Mouse (Mus musculus) liver, adult 2 months (tissue): ENCODE measurements around the gene Vbp1. TPM values are rescaled to one million over a fixed set of nuclear protein-coding genes. Genes with fewer than 3 reads are reported as not detected.
"Not testable (repeated sequence)": the region's sequence is repeated elsewhere in the genome, so short reads cannot be mapped to it uniquely, and the experiment has no call there.

Experiments used
- DNase-seq: peaks from one replicate; pipeline ENCODE4 v3.0.0-alpha.2; 2011; ENCODE audit warnings: low read depth, low spot score; ENCODE audit errors: extremely low read depth
- H3K27ac ChIP-seq: fragments of 200-500 bp; replicated peaks from 2 replicates; pipeline ENCODE4 v1.5.1; 2012; ENCODE audit warnings: low read depth, mild to moderate bottlenecking, control low read depth, inconsistent platforms, low read length; ENCODE audit not compliant: insufficient read depth
- H3K27me3 ChIP-seq: fragments of 200-500 bp; 2 replicates; pipeline ENCODE4 v1.6.1; 2012; ENCODE audit warnings: mild to moderate bottlenecking, moderate library complexity, low read length, inconsistent platforms; ENCODE audit not compliant: control insufficient read depth, insufficient read depth
- H3K36me3 ChIP-seq: fragments of 200-500 bp; 2 replicates; pipeline ENCODE4 v1.6.1; 2012; ENCODE audit warnings: low read length, inconsistent platforms; ENCODE audit not compliant: control insufficient read depth, insufficient read depth
- H3K4me1 ChIP-seq: fragments of 200-500 bp; 2 replicates; pipeline ENCODE4 v1.6.1; 2011; ENCODE audit warnings: low read length; ENCODE audit not compliant: control insufficient read depth, insufficient read depth
- H3K4me3 ChIP-seq: fragments of 200-500 bp; 2 replicates; pipeline ENCODE4 v1.5.1; 2011; ENCODE audit warnings: low read depth, mild to moderate bottlenecking, control low read depth, low read length, moderate library complexity; ENCODE audit not compliant: insufficient read depth
- H3K79me2 ChIP-seq: fragments of 200-500 bp; 2 replicates; pipeline ENCODE4 v1.6.1; 2012; ENCODE audit warnings: inconsistent platforms, mild to moderate bottlenecking, low read length, moderate library complexity; ENCODE audit not compliant: control insufficient read depth, insufficient read depth
- H3K9ac ChIP-seq: fragments of 200-500 bp; 2 replicates; pipeline ENCODE4 v1.6.1; 2012; ENCODE audit warnings: low read depth, mild to moderate bottlenecking, control low read depth, inconsistent platforms, low read length
- CTCF ChIP-seq: fragments of 200-500 bp; IDR thresholded peaks from 2 replicates; pipeline ENCODE4 v1.5.1; 2011; ENCODE audit warnings: low read depth, low read length, control low read depth
- POLR2A ChIP-seq: fragments of 200-500 bp; IDR thresholded peaks from 2 replicates; pipeline ENCODE4 v1.6.1; 2011; ENCODE audit warnings: low read length, control low read depth; ENCODE audit not compliant: insufficient read depth; ENCODE audit errors: extremely low read depth
- WGBS: fragments of 180-500 bp; shearing (Covaris S2); methylation state at CpG from one replicate; pipeline ENCODE4 v1.1.7; 2018; 5-methylcytosine and 5-hydroxymethylcytosine counted together
- polyA plus RNA-seq: library from polyadenylated mRNA; depleted of rRNA; stranded (reverse); fragments of >200 nt; gene quantifications from 2 replicates; pipeline ENCODE4 v1.2.3, GENCODE M21; 2012; rRNA removed
- total RNA-seq: library from RNA; depleted of rRNA; stranded (reverse); fragments of >200 nt; gene quantifications from 2 replicates; pipeline ENCODE4 v1.2.3, GENCODE M21; 2014; rRNA removed

The Vbp1 gene
- total RNA-seq (15.2 and 18.4 TPM in 2 replicates), polyA plus RNA-seq (1.2 TPM in 2 replicates)

DNA sequence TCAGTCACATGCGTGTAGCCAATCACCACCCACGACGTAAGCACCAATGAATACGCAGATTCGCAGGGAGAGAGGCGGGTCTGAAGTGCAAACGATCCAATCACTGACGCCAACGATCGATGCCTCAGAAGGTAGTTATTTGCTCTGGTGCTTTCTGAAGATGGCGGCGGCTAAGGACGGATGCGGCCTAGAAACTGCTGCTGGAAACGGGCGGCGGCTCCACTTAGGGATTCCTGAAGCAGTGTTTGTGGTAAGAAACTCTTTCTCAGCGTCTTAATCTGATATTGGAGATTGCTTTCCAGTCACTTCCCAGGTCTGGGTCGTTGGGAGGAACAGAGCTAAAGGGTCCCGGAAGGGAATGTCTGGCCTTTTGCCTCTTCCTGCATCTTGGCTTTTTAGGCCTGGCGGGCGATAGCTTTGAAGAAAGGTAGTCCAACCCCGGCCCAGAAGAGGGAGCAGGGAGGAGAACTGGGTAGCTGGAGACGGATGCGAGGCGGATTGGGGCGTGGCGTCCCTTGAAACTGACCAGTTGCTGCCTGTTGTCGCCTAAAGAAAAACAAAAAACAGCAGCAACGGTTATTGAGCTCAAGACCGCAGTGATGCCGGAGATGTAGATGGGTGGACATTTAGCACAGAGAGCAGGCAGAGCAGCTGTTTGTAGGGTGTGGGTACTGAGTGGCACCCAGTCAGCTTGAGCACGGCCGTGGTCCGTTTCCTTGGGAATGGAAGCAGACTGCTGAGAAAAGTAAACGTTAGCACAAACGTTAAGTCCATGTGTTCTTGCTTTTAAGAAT is at the start of gene Vbp1:
TSS of gene Vbp1 (plus strand) at position 121 of the 794 bp plus-strand sequence.
- peak within 1 kb of the TSS; percentile 47 for H3K27ac ChIP-seq
- under 1% methylated on average over 37 of the region's 37 CpGs for WGBS
- H3K36me3 ChIP-seq = no peaks in the 10 kb centered on the region
- H3K9ac ChIP-seq = peak within 1 kb of the TSS; percentile 19
- H3K4me3 ChIP-seq = peak within 1 kb of the TSS; percentile 75
- H3K79me2 ChIP-seq = no peaks in the 10 kb centered on the region
- peak; percentile 90 for DNase-seq
- no peaks in the 10 kb centered on the region for H3K4me1 ChIP-seq
- TF ChIP-seq CTCF = no peak
- TF ChIP-seq POLR2A = 0 out of 2 replicates have a peak, but pooled peaks have one; percentile 23
- H3K27me3 ChIP-seq = no peaks in the 10 kb centered on the region

DNA sequence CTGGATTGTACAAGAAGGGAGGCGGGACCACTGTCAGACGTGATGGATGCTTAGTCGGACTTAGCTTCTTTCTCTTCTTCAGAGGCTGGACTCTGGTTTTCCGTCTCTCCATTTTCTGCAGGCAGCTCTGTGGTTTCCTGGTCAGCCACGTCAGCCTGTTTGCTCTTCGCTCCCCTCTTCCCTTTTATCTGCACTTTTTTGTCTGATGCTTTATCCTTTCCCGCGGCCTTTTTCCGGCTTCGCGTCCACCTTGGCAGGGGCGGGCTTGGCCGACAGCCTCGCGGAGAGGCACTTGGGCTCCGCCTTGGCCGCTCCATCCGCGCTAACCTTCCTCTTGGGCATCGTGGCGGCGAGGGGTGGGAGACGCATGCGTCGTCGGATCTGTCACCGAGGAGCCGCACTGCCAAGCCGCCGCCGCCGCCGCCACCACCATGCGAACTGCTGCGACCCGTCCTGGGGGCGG is 38.9 kb upstream of the Vbp1 start:
- H3K9ac ChIP-seq = not testable (repeated sequence)

DNA sequence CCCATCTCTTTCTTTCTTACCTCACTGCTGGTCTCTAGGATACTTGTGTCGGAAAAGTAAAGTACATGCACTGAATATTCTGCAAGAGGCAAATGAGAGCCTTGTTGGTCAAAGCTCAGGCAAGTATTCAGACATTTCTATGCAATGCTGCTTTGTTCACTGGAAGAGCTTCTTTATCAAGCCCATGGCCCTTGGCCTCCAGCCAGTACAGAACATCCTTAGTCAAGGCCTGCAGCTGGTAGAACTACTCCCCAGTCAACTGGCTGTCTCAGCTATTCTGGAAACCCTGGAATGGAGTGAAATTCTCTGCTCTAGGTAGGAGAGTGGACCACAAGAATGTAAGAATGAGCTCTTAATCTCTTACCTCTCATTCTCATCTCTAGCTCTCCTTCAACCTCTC is 24.2 kb upstream of the Vbp1 start:
- Histone ChIP-seq H3K4me3 (no peak overlapping the region), H3K9ac (no peak overlapping the region), H3K27me3 (no peaks in the 10 kb centered on the region), H3K36me3 (no peaks in the 10 kb centered on the region), H3K27ac (no peak overlapping the region), H3K79me2 (no peaks in the 10 kb centered on the region), H3K4me1 (no peaks in the 10 kb centered on the region)
- DNase-seq = no peak
- TF ChIP-seq POLR2A (no peak), CTCF (no peak)
- 95% methylated on average over 1 of the region's 1 CpGs for WGBS

More for the DNA sequence above, 38.9 kb upstream of the Vbp1 start:
- not testable (repeated sequence) for H3K27me3 ChIP-seq, DNase-seq, H3K4me1 ChIP-seq, H3K27ac ChIP-seq, H3K36me3 ChIP-seq, H3K79me2 ChIP-seq
- H3K4me3 ChIP-seq = peak overlapping the region; percentile 49; the same call in 1 of the 2 replicates
- WGBS = 2% methylated on average over 37 of the region's 37 CpGs

- Histone ChIP-seq H3K9ac (no peak overlapping the region), H3K36me3 (no peaks in the 10 kb centered on the region), H3K4me3 (no peak overlapping the region), H3K79me2 (no peaks in the 10 kb centered on the region), H3K27me3 (no peaks in the 10 kb centered on the region), H3K27ac (no peak overlapping the region), H3K4me1 (no peaks in the 10 kb centered on the region)
- TF ChIP-seq CTCF = no peak
- TF ChIP-seq POLR2A = no peak
- 15% methylated on average over 3 of the region's 3 CpGs for WGBS
- DNase-seq = no peak
Observed at GRCm38 (mm10) chrX:75513787-75514178, 316 bp upstream of the Vbp1 start.

GRCm38 (mm10) chrX:75577582-75578324 is 63.7 kb downstream of the Vbp1 start, which contains the start of gene Rab39b:
Gene Rab39b, minus strand, starts transcription at chrX:75578231.
- no peaks in the 10 kb centered on the region for H3K27me3 ChIP-seq
- DNase-seq = no peak
- no peak within 1 kb of the TSS for H3K27ac ChIP-seq
- peak within 1 kb of the TSS; percentile 40 for H3K4me3 ChIP-seq
- no peak for TF ChIP-seq POLR2A
- no peak for TF ChIP-seq CTCF
- H3K36me3 ChIP-seq = no peaks in the 10 kb centered on the region
- H3K4me1 ChIP-seq = no peaks in the 10 kb centered on the region
- 6% methylated on average over 39 of the region's 41 CpGs for WGBS
- H3K9ac ChIP-seq = no peak within 1 kb of the TSS
- H3K79me2 ChIP-seq = no peaks in the 10 kb centered on the region
